Mouse (Mus musculus): ENCODE measurements around the gene Tnnt1. TPM values are rescaled to one million over a fixed set of nuclear protein-coding genes. Genes with fewer than 3 reads are reported as not detected.

Tnnt1 gene
- total RNA-seq, 2 experiments from 2014 or later = 5.8 to 8.6 TPM

DNA sequence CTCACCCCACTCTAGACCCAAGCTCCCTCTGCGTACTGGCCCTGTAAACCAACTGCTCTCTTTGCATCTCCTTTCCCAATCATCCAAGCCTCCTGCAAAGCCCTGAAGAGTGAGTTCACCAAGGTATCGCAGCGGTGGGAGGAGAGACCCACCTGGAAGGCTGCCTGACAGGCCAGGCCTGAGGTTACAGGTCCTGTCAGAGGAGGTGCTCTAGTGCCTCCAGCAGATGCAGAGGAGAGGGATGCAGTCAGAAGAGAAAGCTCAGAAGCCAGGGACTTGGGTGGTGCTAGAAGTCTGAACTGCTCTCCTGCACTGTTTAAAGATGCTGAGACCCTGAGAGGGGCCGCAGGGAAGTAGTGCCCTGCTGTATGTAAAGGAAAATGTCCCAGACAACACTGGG lies 17.1 kb downstream of the Tnnt1 start:
- ATAC-seq (ENCODE audit: poor library complexity, severe bottlenecking) = no peak

DNA sequence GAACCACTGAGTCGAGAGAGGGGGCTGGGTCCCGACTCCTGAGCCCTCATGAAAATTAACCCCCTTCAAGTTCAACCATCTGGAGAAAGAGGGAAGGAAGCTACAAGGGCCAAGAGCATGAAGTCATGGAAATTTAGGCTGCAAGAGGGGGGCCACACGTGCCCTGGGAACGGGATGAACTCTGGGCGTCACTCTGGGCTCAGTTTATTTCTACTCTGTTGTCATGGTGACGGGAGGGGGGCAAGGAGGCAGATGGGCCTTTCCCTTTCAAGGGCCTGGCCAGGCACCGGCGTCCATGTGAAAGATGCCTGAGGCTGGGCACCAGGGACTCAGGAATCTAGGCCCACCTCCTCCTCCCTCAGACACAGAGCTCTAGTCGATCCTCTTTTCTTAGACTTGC lies 17.9 kb downstream of the Tnnt1 start:
- no peak for ATAC-seq (ENCODE audit: poor library complexity, severe bottlenecking)

DNA sequence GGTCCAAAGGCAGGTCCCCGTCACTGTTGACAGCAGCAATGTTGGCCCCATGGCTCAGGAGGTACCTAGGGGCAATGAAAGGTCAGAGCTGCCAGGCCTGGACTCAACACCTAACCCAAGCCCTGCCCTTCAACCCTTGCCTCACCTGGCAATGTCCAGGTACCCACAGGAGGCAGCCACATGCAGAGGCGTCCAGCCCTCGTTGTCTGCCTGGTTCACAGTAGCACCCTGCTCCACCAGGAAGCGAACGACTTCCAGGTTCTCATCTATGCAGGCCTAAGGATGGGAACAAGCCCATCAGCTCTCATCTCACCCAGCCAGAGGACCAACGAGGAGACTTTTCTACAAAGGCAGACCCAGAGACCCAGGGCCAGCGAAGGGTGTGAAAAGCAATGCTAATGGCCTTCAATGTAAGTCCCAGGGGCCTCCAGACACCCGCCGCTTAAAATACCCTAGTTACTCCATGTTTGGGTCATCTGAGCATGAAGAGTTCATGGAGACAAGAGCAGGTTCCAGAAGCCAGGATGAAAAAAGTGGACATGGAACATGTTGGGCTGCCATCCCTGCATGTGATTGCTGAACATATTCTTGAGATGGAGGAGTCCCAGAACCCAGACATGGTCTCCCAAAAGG lies 18.8 kb downstream of the Tnnt1 start:
- ATAC-seq (ENCODE audit: poor library complexity, severe bottlenecking) = no peak

DNA sequence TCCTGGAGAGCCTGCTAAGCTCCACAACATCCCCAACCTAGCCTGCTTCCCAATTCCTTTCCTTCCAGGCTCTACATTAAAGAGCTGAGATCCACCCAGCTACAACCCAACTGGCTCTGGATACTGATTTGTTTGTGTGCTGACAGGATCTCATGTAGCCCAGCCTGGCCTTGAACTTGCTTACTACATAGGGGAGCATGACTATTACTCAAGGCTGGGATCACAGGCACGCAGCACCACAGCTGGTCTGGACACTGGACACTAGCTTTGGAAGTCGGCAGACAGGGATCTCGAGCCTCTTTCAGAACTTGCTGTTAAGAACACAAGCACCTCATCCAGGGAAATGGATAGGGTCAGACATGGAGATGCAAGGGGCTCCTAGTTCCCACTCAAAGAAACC lies 19.7 kb downstream of the Tnnt1 start:
- no peak for ATAC-seq (ENCODE audit: poor library complexity, severe bottlenecking)

DNA sequence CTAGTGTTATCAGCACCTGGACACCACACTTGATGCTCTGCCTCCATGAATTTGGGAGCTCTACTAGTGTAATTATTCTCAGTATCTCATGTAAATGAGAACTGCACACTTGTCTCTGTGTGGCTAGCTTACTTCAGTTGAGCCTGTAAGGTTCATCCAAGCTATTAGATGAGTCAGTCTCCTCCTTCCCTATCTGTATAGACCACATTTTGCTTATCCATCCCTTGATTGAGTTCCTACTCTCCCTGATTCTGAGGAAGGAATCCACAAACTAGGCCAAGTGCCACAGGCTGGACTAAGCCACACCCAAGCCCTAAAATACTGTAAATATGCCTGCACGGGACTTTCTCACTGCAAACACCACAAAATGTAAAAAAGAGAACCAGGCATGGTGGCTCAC lies 22.2 kb downstream of the Tnnt1 start:
- no peak for ATAC-seq (ENCODE audit: poor library complexity, severe bottlenecking)

DNA sequence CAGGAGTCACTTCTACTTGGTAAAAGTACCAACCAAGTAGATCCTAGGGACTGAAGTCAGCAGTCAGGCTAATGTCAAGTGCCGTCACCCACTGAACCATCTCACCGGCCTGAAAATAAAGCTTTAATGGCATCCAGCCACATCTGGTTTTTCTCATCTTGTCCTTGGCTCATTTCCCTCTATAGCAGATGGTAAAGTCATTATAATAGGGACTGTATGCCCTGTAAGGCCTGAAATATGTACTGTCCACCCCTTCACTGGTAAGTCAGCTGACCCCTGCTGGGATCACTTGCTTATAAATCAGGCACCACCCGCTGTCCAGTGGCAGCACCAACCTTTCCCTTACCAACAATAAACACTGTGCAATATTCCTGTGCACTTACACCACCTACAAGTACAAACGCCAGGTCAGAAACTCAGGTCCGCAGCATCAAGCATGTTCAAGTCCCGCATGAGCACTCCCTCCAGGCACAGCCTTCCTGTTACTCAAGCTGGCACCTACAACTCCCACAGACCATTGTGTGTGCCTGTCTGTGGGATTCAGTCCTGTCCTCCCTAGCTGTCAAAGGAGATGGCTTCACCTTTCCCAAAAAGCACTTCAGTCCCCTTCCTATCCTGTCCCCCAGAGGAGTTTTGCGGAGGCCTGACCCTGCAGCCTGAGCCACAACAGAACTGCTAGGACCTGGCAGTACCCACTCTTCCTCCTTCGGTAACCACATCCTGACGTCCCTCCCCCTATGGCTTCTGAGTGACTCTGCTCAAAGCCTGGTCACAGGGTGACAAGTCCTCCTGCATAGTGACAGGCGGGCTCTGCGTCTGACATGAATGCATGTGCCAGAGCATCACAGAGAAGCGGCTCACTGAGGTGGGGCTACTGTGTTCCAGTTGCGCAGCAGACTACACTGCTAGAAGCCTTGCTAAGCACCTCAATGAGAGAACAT lies 23.6 kb downstream of the Tnnt1 start:
- peak; percentile 99 for ATAC-seq (ENCODE audit: poor library complexity, severe bottlenecking)

DNA sequence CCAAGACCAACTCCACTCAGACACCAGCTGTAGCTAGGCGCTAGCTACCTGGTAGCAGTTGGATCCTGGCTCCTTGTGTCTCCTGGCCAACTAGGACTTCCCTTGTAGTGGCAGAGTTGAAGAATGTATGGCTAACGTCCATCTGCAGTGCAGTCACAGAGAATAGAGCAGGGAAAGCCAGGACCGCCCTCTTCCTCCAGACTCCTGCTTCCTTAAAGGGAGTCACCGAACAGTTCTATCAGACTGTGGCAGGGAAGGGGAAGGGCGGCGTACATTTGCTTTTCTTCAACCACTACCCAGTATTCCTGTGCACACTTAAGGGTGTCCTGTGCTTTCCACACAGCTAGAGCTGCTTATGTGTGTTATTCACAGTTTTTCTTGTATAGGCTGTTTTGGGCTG lies 24.9 kb downstream of the Tnnt1 start:
- ATAC-seq (ENCODE audit: poor library complexity, severe bottlenecking) = no peak

DNA sequence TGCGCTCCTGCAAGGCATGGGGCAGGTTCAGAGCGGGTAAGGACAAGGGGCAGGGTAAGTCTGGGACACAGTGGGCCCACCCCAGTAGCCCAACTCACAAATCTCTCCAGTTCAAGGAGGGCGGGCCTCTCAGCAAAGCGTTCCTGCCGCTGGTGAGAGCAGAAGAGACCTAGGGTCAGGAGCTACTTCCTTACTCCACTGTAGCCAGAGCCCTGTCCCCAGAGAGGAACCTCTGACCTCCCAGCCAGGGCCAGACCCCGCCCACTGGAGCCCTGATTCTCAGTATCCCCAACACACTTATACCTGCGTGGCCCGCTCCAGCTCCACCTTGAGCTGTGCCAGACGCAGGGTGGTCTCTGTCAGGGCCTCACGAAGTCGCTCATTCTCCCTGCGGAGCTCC lies 33.9 kb downstream of the Tnnt1 start:
- ATAC-seq (ENCODE audit: poor library complexity, severe bottlenecking) = no peak

DNA sequence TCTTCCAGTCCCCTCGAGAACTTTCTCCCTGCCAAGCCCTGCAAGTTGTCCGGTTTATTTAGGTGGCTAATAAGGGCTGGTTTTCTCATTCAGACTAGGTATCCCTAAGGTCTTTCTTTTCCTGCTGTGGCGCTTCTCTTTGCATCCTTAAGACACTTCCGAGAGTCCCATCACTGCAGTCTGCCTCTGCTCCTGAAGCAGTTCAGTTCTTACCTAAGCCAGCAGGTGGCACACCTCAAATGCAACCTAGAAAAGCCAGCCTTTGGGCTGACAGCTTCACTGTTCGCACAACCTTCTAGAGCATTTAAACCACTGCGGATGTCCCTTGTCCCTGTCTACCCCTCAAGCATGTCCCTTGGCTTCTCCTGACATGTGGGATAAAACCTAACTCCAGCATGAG lies 36.5 kb downstream of the Tnnt1 start:
- ATAC-seq (ENCODE audit: poor library complexity, severe bottlenecking) = peak; percentile 72

DNA sequence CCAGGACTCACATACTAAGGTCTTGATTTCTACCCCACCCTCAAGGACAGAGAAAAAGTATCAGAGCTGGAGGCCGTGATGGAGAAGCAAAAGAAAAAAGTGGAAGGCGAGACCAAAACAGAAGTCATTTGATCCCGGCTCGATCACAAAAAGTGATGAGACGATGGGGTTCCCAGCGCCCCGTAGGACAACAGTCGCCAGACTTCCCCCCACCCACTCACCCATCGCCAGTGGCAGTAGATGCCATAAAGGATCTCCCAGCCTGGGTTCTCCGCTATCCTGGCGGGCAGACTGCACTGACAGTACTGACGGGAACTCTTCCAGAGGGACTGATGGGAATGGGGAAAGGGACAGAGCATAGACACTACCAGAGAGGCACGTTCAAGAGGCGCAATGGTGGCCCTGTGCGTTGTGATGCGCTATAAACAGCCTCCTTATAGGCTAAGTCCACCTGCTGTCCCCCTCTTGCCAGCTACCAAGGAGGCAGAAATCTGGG lies 37.3 kb downstream of the Tnnt1 start:
- ATAC-seq (ENCODE audit: poor library complexity, severe bottlenecking) = no peak

DNA sequence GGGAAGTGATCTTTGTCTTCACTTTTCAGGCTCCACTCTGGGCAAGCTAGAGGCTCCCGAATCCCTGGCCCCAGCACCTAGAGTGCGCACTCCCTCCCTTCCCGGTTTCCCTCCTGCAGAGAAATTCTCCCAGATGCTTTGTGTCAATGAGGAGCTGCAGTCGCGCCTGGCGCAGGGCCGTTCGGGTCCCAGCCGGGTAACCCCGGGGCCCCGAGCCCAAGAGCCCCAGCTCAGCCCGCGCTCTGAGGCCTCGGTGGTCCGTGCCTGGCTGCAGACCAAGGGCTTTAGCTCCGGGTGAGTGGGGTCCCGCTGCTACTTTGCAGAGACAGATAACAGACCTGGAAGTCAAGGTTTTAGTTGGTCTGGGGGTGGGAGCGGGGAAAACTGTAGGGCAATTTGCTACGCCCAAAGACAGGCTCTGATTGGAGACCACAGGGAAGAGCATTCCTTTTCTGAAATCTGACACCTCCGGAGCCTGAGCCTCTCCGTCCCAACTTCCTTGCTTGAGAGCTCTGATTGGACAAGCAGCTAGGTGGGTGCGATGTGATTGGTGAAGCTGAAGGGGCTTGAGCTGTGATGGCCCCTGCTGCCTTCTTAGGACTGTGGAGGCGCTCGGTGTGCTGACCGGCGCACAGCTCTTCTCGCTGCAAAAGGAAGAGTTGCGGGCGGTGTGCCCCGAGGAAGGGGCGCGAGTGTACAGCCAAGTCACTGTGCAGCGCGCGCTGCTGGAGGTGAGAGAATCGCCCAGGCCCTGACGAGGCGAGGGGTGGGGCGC lies 38.0 kb downstream of the Tnnt1 start:
- ATAC-seq (ENCODE audit: poor library complexity, severe bottlenecking) = peak; percentile 17; the same call in 1 of the 2 replicates

DNA sequence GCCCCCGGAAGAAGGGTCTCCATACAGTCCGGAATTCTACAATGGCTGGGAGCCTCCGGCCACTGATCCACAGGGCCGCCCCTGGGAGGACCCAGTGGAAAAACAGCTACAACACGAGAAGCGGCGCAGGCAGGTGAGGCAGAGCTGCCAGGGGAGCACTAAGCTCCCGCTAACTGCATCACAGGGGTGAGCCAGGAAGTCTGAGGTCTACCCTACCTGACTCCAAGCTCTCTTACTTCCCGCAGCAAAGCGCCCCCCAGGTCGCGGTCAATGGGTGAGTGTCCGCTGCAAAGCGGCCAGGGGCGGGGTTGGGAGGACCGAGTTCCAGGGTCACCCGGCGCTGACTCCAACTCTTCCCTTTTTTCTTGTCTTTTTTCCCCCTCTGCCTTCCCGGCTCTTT lies 42.2 kb downstream of the Tnnt1 start:
- ATAC-seq (ENCODE audit: poor library complexity, severe bottlenecking) = no peak

DNA sequence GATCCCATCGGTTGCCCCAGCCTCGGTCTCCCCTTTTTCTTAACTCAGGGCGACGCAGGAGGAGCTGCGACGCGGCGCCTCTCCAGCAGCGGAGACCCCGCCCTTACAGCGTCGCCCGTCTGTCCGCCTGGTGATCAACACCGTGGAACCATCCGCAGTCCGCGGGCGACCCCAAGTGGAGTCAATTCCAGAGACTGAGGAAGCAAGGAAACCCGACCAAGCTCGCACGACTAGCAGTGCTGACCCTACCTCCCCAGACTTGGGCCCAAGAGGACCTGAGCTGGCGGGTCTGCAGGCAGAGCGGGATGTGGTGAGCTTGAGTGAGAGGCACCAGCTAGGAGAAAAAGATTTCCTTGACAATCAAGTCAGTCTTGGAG lies 45.0 kb downstream of the Tnnt1 start:
- ATAC-seq (ENCODE audit: poor library complexity, severe bottlenecking) = peak; percentile 43; the same call in 1 of the 2 replicates

DNA sequence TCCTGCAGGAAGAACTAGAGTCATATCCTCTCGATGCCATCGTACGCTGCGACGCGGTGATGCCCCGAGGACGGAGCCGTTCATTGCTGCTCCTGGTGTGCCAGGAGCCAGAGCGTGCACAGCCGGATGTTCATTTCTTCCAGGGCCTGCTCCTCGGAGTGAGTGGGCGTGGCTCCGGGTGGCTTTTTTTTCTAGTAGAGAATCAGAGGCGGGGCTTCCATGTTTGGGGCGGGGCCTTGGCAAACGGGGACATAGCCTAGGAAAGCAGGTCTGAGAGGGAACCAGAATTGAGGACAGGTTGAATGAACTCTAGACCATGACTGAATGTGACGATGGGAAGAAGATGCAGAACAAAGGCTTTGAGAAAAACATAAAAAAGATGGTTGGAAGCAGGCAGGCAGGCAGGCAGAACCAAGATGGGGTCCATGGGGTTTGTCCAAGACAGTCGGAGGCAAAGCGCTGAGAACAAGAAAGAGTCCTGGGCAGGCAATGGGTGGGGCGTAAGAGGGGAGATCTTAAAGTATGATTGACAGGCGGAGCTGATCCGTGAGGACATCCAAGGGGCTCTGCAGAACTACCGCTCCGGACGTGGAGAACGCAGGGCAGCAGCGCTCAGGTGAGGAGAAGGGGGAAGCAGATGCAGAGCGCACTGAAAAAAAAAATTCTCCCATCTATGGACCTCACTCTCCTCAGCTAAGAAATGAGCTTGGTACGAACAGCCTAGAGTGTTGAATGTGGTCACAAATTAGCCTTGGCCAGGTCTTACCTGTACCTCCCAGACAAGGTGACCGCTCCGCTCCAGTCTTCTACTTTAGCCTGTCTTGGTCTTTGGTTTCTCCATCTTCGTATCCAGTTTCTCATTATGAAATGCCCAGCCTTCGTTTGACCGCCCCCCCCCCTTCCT lies 45.7 kb downstream of the Tnnt1 start:
- ATAC-seq (ENCODE audit: poor library complexity, severe bottlenecking) = 0 out of 2 replicates have a peak, but pooled peaks have one; percentile 10

DNA sequence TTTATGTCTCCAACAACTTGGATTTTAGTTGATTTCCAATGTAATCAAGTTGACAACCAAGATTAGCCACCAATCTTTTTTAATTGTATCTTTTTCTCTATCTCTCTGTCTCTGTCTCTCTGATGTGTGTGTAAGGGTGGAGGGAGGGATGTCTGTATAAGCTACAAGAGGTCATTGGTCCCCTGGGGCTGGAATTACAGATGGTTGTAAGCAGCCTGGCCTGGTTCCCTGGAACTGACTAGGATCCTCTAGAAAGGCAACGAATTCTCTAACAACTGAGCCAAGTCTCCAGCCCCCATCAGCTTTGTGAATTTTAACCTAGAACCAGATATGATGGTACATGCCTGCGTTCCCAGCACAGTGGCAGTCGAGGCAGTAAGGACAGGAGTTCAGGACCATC lies 48.4 kb downstream of the Tnnt1 start:
- no peak for ATAC-seq (ENCODE audit: poor library complexity, severe bottlenecking)

DNA sequence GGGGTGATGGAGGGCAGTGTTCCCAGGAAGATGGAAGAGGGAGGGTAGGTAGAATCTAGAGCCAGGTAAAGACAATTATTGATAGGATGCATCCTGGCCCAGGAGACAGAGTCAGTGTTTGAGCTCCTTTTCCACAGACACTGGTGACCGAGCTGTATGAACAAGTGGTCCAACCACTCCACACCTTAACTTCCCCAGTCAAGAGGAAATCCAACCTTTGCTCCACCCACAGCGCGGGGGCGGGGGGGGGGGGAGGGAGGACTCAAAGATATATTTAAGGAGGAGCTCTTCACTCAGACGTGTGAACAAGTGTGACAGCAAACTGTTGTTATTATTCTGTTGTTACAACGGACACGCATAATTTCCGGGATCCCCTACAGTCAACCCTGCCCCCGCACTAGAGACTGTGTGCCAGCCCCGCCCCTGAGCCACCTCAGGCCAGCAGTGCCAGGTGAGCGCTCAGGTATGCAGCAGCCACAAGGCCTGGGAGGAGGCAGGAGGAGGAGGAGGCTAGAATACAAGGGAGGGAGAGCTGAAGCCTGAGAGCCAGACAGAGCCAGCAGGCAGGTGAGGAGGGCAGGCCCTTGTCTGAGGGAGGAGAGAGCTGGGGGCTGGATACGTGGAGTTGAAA lies 51.9 kb downstream of the Tnnt1 start:
- ATAC-seq (ENCODE audit: poor library complexity, severe bottlenecking) = peak; percentile 43

DNA sequence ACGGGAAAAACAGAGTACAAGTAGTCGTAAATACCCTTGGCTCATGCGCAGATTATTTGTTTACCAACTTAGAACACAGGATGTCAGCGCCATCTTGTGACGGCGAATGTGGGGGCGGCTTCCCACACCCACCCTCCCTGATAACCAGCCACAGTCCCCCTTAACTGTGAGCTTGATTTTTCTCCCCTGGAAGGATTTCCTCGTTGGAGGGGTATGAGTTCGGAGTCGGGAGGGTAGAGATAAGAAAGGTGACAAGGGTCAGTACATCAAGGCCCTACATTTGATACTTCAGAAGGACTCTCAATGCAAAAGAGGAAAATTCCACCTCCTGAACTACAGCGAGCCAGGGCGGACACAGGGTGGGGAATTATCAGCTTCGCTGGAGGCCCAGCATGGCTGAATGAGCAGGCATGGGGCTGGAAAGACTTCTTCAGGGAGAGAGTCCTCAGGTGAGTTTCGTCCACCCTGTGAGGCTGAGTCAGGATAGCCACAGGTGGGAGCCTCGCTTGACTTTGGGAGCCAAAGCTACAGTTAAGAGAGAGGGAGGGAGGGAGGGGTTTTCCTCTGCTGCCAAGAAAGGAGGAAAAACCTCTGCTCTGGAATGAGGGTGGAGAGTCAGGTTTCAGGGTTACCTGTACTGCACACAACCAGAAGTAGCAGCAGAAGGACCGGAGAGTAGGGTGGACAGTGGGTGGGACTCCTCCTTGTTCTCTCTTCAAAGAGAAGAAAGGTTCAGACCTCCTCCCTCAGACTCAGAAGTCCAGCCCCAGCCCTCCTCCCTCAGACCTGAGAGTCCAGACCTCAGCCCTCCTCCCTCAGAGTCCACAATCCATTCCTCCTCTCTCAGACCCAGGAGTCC lies 55.4 kb downstream of the Tnnt1 start, which contains the start of gene Eps8l1:
TSS of gene Eps8l1 (plus strand) at position 99 of the 859 bp plus-strand sequence.
- peak; percentile 45 for ATAC-seq (ENCODE audit: poor library complexity, severe bottlenecking)
